Mouse (Mus musculus) thymus, postnatal 14 days (tissue): ENCODE measurements around the gene Hist2h3c2.
"Not testable (repeated sequence)": the region's sequence is repeated elsewhere in the genome, so short reads cannot be mapped to it uniquely, and the experiment has no call there.

Experiments
- DNase-seq: peaks from one replicate; pipeline ENCODE4 v3.0.0; 2021

Hist2h3c2 gene

DNA sequence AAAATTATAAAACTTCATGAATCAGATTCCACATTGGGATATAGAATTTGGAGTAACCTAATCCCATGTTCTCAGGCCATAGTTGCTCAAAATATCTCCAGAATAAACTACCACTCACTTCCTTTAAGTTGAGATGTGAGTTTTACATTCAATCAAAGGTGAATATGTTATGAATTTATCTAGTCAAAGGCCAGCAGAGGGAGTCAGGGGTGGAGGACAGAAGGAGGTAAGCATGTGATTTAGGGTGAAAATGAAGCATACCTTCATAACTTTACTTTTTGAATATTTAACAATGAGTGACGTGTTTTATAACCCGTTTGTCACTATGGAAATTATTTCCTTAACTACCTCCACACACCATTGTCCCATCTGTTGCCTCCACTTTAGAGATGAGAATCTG is 4.0 kb downstream of the Hist2h3c2 start:
- DNase-seq: peak; percentile 50

DNA sequence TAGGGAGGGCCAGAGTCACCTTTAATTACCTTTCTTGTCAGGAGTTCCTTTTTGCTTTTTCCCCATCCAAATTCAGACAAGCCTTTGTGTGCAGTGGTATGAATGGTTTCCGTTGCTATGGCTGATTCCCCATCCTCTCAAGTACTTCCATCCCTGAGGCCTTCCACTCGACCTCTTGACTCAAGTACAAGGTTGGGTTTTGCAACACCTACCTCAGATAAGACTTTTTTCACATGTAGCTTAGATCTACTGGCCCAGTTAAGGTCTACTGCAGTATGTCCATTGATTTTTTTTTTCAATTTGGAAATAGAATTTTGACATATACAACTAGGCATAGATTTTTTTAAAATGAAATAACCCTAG is 7.2 kb downstream of the Hist2h3c2 start:
- no peak for DNase-seq

DNA sequence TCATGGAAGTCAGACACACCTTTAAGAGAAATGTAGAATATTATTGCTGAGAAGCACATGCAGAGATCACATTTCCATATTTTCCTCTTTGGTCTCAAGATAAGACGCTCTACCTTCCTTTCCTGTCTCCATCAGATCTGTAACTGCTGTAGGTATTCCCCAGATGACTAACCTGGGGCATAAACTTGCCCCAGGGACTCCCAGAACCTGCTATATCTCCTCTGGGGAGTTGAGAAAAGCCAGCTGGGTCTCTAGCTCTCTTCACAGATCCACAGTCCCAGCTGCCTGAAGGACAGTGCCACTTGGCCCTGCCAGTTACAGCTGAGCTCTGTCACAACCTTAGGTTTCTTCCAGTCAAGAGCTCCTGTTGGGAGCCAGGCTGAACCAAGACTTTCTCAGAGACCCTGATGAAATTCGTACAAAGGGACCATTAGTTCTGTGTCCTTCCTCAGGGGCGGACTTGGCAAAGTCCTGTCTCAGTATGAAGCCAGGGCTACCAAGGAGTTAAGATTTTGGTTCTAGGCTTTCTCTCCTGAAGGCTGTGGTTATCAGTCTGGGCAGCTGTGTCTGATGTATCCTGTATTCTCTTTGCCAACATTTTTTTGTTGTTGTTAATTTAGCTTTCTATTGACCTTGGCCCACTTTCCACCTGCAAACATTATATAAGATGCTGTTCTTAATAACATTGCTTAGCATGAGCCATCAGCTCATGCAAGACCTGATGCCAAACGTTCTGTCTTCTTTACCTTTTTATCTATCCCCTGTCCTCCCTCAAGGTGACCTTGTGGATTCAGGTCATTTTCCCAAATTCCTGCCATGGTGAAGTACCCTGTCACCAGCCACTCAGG is 7.8 kb downstream of the Hist2h3c2 start:
- no peak for DNase-seq

DNA sequence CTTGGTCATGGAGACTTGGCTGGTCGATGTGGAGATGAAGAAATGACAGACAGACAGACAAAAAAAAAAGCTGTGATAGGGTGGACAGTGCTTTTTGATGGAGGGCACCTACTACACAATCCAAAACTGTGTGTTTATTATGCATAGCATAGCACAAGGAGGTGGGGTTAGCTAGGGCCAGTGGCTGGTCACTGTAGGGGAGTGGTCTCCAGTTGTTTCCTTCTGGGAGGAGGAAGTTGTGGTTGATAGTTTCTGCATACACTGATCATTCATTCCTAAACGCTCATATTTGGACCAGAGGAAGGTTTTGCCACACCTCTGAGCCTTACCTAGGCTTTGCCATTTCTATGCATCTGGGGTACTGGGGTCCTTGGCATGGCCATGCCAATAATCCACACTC is 8.5 kb downstream of the Hist2h3c2 start:
- no peak for DNase-seq

DNA sequence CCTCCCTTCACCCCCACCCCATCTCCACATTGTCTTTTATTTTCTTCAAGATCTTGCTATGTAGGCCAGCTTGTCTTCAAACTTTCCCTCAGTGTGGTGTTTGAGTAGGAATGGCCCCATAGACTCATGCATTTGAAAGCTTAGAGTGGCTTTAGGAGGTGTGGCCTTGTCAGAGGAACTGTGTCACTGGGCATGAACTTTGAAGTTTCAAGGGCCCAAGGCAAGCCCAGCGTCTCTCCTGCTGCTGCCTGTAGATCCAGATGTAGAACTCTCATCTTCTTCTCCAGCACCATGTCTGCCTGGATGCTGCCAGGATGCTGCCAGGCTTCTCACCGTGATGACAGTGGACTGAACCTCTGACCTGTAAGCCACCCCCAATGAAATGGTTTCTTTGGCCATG is 10.1 kb downstream of the Hist2h3c2 start:
- DNase-seq: no peak

DNA sequence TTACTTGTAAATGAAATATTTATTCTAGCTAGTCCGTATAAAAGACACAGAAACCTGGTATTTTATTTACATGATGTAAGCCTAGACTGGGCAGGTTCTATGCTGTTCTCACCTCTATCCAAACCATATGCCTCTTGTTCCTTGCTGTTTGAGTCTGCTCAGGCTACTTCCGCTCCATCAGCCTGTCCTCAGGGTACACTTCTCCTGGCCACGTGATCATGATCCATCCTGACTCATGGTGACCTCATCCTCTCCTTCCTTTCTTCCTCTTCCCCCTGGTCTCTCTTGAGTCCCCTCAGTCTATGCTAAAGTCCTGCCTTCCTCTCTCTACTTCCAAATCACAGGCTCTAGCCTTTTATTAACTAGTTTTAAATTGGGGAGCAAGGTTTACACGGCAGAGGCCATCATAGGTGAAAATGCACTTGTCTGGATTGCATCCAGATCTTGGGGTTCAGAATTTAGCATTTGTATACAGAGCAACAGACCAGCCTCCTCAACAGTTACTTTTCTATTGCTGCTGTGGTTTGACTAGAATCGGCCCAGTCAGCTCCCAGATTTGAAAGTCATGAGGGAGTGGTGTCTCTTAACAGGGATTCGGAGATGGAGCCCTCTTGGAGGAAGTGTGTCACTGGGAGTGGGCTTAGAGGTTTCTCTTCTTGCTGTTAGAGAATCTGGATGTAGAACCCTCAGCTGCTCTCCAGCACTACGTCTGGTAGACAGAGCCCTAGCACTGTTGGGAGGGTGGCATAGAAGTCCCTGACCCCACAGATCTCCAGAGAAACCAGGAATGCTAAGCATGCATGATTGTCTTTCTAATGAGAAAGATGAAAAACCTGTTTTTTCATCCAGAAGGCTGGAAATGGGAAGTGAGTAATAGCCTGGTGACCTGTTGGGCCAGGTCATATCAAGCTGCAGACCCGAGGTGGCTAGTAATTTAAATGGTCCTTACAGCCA is 12.0 kb downstream of the Hist2h3c2 start:
- DNase-seq: no peak

DNA sequence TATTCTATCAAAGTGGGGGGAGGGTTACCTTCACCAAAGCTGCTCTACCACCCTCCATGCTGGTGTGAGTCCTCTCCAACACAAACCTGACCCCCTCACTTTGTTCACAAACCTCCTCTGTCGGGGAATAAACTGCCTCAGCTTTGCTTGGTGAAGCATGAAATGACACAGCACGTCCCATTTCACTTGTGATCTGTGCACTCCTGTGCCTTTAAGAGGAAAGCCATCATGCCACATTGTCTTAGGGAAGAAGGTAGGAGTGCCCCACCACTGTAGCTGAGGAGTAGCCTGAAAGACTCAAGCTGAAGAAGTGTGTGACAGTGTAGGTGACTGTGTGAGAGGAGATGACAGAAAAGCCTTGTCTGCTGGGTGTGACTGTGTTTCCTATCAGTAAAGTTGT is 13.5 kb downstream of the Hist2h3c2 start:
- DNase-seq: no peak

DNA sequence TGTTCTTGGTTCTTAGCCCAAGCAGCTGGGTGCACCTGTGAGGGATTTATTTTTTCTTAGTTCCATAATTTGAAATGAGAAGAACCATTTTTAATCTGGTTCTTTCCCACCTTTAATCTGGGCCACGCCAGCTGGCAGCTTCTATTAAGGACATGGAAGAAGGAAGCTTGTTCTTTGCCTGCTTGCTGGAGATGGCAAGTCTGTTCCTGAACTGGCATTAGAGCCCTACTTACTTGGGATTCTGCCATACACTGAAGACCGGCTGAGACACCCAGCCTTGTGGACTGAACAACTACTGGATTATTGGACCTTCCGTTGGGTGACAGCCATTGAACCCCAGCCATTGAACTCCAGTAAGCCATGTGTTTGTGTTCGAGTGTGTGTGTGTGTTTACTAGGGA is 16.2 kb downstream of the Hist2h3c2 start:
- DNase-seq: no peak

DNA sequence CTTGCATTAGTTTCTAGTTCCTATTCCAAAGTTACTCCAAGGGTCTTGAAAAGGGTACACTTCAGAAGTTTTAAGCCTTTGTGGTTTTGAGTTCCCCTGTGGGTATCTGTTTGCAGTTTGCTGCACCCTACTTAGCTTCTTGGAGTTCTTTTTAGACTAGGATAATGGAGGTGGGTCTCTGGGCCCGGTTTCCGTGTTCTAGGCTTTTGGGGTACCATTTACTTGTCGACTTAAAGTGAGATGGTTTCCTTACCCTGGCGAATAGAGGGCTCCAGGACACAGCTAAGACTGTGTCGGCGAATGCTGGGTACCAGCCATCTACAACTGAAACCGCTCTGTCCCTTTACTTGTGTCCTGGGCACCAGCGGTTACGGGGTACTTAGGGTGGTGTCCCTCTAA is 17.3 kb downstream of the Hist2h3c2 start:
- DNase-seq: peak; percentile 46

DNA sequence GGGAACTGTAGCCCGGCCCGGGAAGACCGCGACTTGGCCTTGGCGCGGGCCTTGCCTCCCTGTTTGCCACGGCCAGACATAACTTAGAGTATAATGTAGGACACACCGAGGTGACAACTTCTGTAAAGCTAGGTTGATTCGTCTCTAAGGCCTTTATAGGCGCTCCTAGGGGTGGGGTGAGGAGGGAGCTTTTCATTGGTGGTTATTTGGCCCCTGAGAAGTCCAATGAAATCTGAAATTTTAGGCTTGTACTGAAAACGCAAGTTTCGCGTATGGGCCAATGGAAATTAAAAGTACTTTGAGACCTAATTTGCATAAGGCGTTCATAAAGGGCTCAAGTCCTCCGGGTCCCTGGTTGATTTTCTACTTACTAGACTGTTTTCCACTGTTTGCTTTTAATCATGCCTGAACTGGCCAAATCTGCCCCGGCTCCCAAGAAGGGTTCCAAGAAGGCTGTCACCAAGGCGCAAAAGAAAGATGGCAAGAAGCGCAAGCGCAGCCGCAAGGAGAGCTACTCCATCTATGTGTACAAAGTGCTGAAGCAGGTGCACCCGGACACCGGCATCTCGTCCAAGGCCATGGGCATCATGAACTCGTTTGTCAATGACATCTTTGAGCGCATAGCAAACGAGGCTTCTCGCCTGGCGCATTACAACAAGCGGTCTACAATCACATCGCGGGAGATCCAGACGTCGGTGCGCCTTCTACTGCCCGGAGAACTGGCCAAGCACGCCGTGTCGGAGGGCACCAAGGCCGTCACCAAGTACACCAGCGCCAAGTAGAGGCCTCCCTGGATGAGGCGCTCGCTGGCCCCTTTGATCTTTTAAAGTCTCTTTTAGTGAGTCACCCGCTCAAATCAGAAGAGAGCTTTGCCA is 17.9 kb downstream of the Hist2h3c2 start, which contains the start of the genes Hist2h2ac and Hist2h2be:
Gene Hist2h2ac, minus strand, starts transcription at position 116 of the 875 bp plus-strand sequence.
Gene Hist2h2be, plus strand, starts transcription at position 355 of the 875 bp plus-strand sequence.
- peak; percentile 92 for DNase-seq

DNA sequence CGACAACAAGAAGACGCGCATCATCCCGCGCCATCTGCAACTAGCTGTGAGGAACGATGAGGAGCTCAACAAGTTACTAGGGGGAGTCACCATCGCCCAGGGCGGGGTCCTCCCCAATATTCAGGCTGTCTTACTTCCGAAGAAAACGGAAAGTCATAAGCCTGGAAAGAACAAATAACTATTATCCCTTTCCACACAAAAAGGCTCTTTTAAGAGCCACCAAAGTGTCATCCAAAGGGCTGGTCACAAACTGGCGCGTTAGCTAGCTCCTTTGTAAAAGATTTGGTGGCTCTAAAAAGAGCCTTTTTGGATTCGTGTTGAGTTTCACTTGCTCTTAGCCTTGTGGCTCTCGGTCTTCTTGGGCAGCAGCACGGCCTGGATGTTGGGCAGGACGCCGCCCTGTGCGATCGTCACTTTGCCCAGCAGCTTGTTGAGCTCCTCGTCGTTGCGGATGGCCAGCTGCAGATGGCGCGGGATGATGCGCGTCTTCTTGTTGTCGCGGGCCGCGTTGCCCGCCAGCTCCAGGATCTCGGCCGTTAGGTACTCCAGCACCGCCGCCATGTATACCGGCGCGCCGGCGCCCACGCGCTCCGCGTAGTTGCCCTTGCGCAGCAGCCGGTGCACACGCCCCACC is 18.7 kb downstream of the Hist2h3c2 start:
- not testable (repeated sequence) for DNase-seq

DNA sequence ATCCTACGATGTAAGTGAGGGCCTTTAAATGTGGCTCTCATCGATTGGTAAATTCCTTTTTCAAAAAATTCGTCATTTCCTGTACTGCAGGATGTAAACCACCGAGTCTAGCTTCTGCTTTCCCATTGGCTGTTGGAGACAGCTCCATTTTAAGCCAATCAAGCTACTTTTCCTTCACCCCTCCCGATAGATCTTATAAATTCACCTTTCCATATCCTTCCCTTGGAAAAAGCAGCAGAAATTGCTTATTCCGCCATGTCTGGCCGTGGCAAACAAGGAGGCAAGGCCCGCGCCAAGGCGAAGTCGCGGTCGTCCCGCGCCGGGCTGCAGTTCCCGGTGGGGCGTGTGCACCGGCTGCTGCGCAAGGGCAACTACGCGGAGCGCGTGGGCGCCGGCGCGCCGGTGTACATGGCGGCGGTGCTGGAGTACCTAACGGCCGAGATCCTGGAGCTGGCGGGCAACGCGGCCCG is 19.2 kb downstream of the Hist2h3c2 start, which contains the start of the genes Bola1 and Hist2h2ab:
Gene Bola1, minus strand, starts transcription at position 49 of the 470 bp plus-strand sequence.
Gene Hist2h2ab, plus strand, starts transcription at position 205 of the 470 bp plus-strand sequence.
- peak; percentile 82 for DNase-seq

DNA sequence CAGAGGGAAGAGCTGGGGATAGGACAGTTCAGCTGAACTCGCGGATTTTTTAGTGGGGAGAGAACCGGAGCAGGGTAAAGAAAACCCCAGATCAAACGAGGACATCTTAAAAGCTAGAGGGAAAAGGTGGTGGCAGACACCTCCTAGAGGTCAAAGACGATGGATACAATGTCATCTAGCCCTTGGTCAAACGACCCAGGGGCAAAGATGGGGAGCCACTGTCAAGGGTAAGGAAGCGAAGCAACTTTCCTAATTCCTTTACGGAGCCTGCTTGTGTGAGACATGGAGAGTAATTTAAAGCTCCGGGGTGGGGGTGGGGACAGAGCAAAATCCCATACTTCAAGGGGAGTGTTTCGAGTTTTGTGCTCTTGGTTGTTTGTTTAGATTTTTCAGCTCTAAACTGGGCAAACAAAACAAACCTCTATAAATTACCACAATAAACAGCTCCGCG is 19.7 kb downstream of the Hist2h3c2 start:
- DNase-seq: peak; percentile 58

DNA sequence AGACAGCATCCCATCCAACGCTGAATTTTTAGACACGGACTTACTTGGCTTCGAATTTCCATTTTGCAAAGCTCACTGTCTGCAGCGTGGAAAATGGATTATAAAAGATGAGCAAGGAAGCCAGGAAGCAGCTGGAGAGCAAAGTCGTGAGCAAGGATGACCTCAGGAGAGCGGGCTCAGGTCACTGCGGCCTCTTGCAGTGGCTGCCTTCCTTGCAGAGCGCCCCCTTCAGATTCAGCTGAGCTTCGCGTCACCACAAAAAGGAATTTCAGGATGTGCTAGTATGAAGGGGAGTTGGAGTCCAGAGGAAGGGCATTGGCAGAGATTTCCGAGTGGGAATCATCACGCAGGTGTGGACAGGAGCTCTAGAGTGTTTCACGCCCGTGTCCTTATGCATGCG is 29.7 kb downstream of the Hist2h3c2 start:
- no peak for DNase-seq

DNA sequence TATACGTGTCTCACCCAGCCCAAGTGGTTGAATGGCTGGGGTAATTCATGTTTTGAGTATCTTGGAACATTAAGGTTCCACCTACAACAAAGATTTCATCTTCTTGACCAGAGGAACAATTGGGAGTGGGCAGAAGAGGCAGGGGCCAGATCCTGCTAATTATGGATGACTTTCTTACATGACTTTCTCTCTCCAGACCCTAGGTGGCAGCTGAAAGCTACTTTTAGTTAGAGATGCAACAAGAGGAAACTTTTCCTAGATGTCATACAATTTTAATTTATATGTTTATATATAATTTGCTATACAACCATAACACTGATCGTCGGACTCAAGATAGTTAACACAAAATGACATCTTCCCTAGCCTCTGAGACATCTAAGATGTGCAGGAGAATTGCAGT is 31.1 kb downstream of the Hist2h3c2 start:
- no peak for DNase-seq

DNA sequence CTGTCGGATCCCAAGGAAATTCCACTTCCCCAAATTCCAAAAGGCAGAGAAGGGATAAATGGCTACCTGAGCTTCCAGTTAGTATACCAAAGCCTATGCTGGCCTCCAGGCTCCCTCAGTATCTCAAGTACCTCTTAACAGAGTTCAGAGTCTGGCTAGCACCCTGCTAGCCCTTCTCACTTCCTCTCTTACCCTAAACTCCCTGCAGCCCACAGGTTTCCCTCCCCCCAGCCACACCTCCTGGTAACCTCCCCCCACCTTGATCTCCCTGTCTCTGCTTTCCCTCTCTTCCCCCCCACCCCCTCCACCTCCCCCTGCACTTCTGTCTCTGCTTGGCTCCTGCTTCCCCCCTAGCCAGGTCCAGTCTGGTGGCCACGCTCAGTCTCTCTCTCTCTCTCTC is 39.2 kb downstream of the Hist2h3c2 start:
- no peak for DNase-seq

DNA sequence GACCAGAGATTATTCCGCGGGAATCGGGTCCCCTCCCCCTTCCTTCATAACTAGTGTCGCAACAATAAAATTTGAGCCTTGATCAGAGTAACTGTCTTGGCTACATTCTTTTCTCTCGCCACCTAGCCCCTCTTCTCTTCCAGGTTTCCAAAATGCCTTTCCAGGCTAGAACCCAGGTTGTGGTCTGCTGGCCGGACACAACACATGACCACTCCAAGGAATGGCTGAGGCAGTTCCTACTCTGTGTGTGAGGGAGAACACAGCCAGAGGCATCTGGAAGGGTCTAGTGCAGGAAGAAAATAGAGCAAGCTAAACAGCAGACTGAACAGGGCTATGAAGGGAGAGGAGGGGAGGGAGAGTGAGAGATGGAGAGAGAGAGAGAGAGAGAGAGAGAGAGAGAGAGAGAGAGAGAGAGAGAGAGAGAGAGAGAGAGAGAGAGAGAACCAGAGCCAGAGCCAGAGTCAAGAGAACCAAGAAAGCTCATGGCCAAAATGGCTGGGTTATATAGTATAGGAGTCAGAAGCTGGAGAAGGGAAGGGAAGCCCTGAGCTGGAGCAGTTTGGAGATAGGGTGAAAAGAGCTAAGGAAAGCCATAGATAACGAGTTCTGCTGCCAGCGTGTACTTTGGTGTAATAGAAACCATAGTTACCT is 40.2 kb downstream of the Hist2h3c2 start:
- not testable (repeated sequence) for DNase-seq

DNA sequence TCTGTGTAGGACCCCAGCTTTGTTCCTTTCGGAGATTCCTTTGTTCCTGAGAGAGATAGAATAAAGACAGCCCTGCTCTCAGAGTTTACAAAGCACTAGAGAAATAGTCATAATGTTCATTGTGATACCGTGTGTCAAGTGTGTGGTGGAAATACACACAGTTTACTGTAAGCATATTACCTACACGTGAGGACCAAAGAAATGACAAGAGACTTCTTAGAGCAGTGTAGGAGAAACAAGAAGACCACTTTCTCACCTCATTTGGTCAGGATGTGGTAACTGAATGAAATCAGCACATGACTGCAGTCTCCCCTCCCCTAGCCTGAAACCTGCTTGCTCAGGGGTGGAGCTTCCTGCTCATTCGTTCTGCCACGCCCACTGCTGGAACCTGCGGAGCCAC is 40.7 kb downstream of the Hist2h3c2 start:
- DNase-seq: peak; percentile 64

DNA sequence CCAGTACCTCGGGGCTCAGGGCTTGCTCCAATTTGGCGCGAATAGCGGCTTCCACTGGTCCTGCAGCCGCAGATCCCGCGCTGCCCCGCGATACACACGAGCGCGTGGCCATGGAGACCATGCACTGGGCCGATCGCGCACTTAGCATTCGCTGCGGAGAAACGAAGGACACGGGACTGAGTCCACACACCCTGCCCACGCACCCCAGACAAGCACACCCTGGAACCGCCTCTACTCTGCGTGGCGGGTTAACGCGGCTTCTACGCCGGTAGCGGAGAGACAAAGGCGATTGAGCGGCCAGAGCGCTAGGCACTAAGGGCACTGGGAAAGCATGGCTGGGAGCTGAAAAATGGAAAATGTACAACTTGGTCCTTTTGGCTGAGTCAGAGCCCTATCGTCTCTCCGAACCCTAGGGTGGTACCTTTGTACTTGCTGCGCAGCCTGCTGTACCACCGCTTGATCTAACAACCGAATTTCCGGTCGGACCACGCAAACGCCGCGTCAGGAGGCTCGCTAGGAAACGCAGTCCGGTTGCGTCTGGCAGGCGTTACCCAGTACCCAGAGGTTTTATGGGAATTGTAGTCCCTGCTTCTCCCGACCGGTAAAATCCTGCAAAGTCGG is 41.7 kb downstream of the Hist2h3c2 start:
- DNase-seq: peak; percentile 87

DNA sequence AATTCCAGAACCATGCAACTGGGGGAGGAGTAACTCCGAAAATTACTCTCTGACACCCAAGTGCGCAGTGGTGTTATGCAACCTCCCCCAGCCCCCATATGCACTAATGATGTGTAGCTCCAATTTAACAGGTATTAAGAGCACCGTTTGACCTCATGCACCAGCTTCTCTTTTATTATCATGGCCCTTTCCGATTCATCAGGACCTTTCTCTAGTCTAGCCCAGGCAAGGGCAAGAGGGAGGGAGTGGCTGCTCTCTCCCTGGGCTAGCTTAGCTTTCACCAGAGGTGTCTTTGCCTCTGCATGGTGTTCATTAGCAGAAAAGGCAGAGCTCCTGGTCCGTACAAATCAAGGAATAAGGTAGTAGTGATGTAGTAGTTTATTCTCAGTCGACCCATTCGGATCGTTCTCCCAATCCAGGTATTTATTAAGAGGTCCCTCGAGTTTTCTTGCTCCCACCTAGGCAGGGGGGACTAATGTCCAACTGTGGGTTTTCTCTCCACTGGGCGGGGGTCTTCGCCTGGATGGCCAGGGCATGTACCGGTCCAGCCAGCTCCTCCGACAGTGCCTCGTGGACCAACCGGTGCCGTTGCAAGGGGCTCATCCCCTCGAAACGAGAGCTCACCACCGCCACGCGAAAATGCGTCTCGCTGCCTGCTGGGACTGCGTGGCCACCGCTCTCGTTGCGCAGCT is 42.3 kb downstream of the Hist2h3c2 start:
- DNase-seq: no peak
